Mouse (Mus musculus) liver, postnatal 0 days (tissue): Measurements from ENCODE around the gene Adipor2. TPM values are rescaled to one million over a fixed set of nuclear protein-coding genes. Genes with fewer than 3 reads are reported as not detected.

Experiments used
- ATAC-seq: fragments of 200-750 bp; cut with Nextera tagmentation; 2 replicates; pipeline ENCODE4 v1.8.0; 2017; ENCODE audit warnings: mild to moderate bottlenecking, moderate library complexity
- DNase-seq: peaks from one replicate; pipeline ENCODE4 v3.0.0-alpha.2; 2016
- H3K27ac ChIP-seq: fragments of 300-500 bp; sonication (generic); 2 replicates; pipeline ENCODE4 v1.5.1; 2014; ENCODE audit warnings: antibody characterized with exemption, moderate library complexity, mild to moderate bottlenecking, low read depth
- H3K27me3 ChIP-seq: fragments of 300-500 bp; sonication (generic); 2 replicates; pipeline ENCODE4 v1.6.1; 2014; ENCODE audit warnings: low read length, control low read depth, mixed read lengths; ENCODE audit not compliant: insufficient read depth
- H3K36me3 ChIP-seq: fragments of 300-500 bp; sonication (generic); replicated peaks from 2 replicates; pipeline ENCODE4 v1.6.1; 2014; ENCODE audit warnings: mild to moderate bottlenecking, control low read depth, low read length, moderate library complexity, mixed read lengths; ENCODE audit not compliant: insufficient read depth
- H3K4me1 ChIP-seq: fragments of 300-500 bp; sonication (generic); 2 replicates; pipeline ENCODE4 v1.6.1; 2014; ENCODE audit warnings: antibody characterized with exemption, mild to moderate bottlenecking, control low read depth; ENCODE audit not compliant: insufficient read depth
- H3K4me2 ChIP-seq: fragments of 300-500 bp; sonication (generic); 2 replicates; pipeline ENCODE4 v1.6.1; 2014; ENCODE audit warnings: low read depth, mild to moderate bottlenecking, low read length, moderate library complexity, mixed read lengths
- H3K4me3 ChIP-seq: fragments of 300-500 bp; sonication (generic); 2 replicates; pipeline ENCODE4 v1.5.1; 2014; ENCODE audit warnings: low read depth, low read length
- H3K9ac ChIP-seq: fragments of 300-500 bp; sonication (generic); replicated peaks from 2 replicates; pipeline ENCODE4 v1.6.1; 2014; ENCODE audit warnings: mild to moderate bottlenecking, moderate library complexity
- H3K9me3 ChIP-seq: fragments of 300-500 bp; sonication (generic); 2 replicates; pipeline ENCODE4 v1.6.1; 2016; ENCODE audit warnings: mild to moderate bottlenecking, control low read depth, low read length, mixed read lengths
- CTCF ChIP-seq: sonication (generic); IDR thresholded peaks from 2 replicates; pipeline ENCODE4 v1.5.1; 2016; ENCODE audit warnings: antibody characterized with exemption, low read depth
- EP300 ChIP-seq: IDR thresholded peaks from 2 replicates; pipeline ENCODE4 v1.6.1; 2016; ENCODE audit warnings: antibody characterized with exemption, low read depth, mild to moderate bottlenecking
- WGBS: fragments of 180-500 bp; shearing (Covaris S2); extraction: QIAGEN DNeasy Blood & Tissue Kit; methylation state at CpG from one replicate; pipeline ENCODE4 v1.1.7; 2014; ENCODE audit not compliant: insufficient replicate concordance; 5-methylcytosine and 5-hydroxymethylcytosine counted together
- polyA plus RNA-seq: library from polyadenylated mRNA; unstranded; fragments of >200 nt; fragmentation: Nextera tagmentation; extraction: Ambion mirVana; gene quantifications from 2 replicates; pipeline ENCODE4 v1.2.1, GENCODE M21; 2015

The Adipor2 gene
- polyA plus RNA-seq, 1 experiment from 2014 or later, result 58.6 TPM

DNA sequence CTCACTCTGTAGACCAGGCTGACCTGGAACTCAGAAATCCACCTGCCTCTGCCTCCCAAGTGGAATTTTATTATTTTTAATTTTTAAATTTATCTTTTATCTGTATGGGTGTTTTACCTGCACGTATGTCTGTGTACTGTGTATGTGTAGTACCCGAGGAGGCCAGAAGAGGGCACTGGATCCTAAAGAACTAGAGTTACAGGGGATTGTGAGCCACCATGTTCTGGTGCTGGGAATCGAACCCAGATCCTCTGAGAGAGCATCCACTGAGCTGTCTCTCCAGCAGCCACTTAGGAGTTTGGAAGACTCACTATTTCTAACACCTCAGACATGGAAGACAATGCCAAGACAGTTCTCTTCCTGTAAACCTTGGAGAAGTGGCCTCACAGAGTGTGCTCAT lies 11.1 kb upstream of the Adipor2 start:
- Histone ChIP-seq H3K4me1 (no peaks in the 10 kb centered on the region), H3K9ac (no peak overlapping the region), H3K27ac (no peak overlapping the region), H3K4me2 (no peak overlapping the region), H3K4me3 (no peak overlapping the region), H3K27me3 (no peaks in the 10 kb centered on the region), H3K9me3 (no peaks in the 10 kb centered on the region), H3K36me3 (no peaks in the 10 kb centered on the region)
- WGBS, result 67% methylated on average over 3 of the region's 3 CpGs
- TF ChIP-seq EP300 (no peak), CTCF (peak; percentile 54)
- DNase-seq (peak; percentile 53), ATAC-seq (no peak)

DNA sequence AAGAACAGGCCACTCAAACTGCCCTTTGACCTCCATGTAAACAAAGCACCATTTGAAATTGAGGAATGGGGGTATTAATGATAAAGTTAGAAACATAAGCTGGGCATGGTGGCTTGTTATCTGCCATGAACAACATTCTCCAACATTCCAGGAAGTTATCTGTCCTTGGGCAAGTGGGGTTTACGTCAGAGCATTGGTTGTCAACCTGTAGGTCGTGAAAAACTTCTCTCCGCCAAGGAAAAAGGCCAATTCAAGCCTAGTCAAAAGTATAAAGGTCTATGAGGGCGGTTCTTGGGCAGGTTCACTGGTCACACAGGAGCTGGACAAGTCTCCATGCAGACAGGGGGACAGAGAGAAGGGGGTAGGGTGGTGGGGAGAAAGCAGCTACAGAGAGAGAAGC lies 3.5 kb upstream of the Adipor2 start:
- Histone ChIP-seq H3K9ac (no peak overlapping the region), H3K4me1 (peaks cover 11% of the 10 kb centered on the region), H3K27me3 (no peaks in the 10 kb centered on the region), H3K9me3 (no peaks in the 10 kb centered on the region), H3K27ac (no peak overlapping the region; the same call in 1 of the 2 replicates), H3K36me3 (no peaks in the 10 kb centered on the region), H3K4me2 (no peak overlapping the region), H3K4me3 (no peak overlapping the region)
- no peak for TF ChIP-seq CTCF
- TF ChIP-seq EP300, result peak; percentile 9; the same call in 1 of the 2 replicates
- 47% methylated on average over 4 of the region's 4 CpGs for WGBS
- ATAC-seq (no peak), DNase-seq (no peak)

DNA sequence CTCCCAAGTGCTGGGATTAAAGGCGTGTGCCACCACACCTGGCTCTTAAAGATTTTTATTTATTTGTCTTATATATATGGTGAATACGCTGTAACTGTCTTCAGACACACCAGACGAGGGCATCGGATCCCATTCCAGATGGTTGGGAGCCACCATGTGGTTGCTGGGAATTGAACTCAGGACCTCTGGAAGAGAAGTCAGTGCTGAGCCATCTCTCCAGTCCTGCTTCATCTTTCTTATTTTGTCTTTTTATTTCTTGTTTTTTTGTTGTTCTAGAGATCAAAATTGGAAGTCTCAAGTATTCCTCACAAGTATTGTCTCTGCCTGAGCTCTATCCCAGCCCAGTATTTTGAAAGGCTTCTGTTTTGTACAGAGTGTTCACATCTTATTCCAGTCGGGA lies 2.9 kb upstream of the Adipor2 start:
- H3K27ac ChIP-seq, result no peak overlapping the region
- no peak for TF ChIP-seq CTCF
- no peak for TF ChIP-seq EP300
- no peak overlapping the region for H3K4me3 ChIP-seq
- H3K4me2 ChIP-seq, result no peak overlapping the region
- H3K4me1 ChIP-seq, result peaks cover 15% of the 10 kb centered on the region
- WGBS, result 84% methylated on average over 5 of the region's 5 CpGs
- DNase-seq (no peak), ATAC-seq (no peak)
- no peaks in the 10 kb centered on the region for H3K27me3 ChIP-seq
- H3K9ac ChIP-seq, result no peak overlapping the region
- no peaks in the 10 kb centered on the region for H3K9me3 ChIP-seq
- H3K36me3 ChIP-seq, result no peaks in the 10 kb centered on the region

DNA sequence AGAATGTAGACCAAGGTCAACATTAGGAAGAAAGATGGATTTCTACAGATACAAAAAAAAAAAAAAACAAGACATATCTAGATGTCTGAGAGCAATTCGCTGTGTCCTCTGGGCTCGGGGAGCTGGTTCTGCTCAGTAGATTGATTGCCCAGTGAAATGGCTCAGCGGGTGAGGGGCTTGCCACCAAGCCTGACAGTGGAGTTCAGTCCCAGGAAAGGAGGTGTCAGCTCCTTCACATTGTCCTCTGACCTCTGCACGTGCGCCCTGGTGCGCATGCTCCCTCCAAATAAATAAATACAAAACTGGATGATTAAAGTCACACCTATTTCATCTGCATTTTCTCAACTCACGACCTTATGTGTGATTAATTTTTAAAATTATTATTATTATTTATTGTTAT lies 1.9 kb upstream of the Adipor2 start:
- DNase-seq (no peak), ATAC-seq (no peak)
- no peak overlapping the region for H3K4me2 ChIP-seq
- no peak overlapping the region for H3K27ac ChIP-seq
- no peak overlapping the region for H3K9ac ChIP-seq
- H3K36me3 ChIP-seq, result no peaks in the 10 kb centered on the region
- H3K4me3 ChIP-seq, result no peak overlapping the region
- WGBS, result 82% methylated on average over 7 of the region's 7 CpGs
- TF ChIP-seq EP300 (no peak), CTCF (no peak)
- H3K4me1 ChIP-seq, result peaks cover 22% of the 10 kb centered on the region
- no peaks in the 10 kb centered on the region for H3K9me3 ChIP-seq
- no peaks in the 10 kb centered on the region for H3K27me3 ChIP-seq

DNA sequence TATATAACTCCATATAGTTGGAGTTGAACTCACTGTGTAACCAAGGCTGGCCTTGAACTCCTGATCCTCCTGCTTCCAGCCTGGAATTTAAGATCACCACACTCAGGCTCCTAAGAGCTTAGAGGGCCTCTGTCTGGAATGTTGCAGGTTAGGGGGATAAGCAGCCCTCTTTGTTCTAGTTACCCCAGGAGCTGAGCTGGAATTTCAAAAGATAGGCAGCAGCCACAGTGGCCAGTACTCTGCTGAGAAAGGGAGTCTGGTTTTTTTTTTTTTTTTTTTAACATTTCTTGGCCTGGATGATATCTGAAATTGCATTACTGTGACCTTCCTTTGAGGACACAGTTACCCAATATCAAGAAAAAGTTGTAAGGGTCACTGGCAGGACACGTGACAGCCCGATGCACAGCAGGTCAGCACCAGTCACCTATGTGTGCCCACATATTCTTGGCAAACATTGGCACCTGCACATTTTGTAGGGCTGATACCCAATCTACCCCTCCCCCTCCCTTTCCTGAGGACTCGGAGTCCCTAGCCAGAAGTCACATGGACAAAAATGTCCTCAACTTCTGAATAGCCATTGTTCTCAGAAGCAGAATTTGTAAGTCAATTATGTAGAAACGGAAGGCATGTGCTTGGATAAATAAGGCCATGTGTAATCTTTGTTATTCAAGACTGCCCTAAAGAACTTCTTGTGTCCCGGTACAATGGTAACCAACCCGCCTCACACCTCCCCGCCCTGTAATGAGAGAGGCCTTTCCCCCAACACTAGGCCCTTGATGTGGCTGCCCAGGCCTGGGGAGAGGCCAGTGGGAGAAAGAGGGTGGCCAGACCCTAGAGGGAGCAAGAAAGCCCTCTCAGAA lies 1.1 kb upstream of the Adipor2 start:
- TF ChIP-seq EP300 (peak; percentile 66; the same call in 1 of the 2 replicates), CTCF (no peak)
- Histone ChIP-seq H3K9me3 (no peaks in the 10 kb centered on the region), H3K27ac (peak overlapping the region; percentile 44; the same call in 1 of the 2 replicates), H3K4me1 (peaks cover 30% of the 10 kb centered on the region), H3K27me3 (no peaks in the 10 kb centered on the region), H3K36me3 (0 out of 2 replicates have a peak, but pooled peaks cover 2% of the 10 kb centered on the region), H3K9ac (no peak overlapping the region), H3K4me3 (no peak overlapping the region), H3K4me2 (no peak overlapping the region)
- no peak for DNase-seq
- 65% methylated on average over 7 of the region's 7 CpGs for WGBS
- peak; percentile 28 for ATAC-seq

DNA sequence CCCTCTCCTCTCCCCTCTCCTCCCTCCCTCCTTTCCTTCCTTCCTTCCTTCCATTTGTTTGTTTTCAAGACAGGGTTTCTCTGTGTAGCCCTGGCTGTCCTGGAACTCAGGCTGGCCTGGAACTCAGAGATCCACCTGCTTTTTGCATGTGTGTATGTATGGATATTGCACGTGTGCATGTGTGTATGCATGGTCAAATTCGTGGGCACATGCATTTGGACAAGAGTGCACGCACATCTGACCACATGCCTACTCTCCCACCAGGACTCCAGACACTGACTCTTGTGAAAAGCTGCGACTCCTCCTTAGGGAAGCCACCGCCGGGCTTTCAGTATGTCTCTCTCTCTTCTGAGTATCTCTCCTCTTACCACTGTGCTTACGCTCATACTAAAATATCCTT lies 317 bp upstream of the Adipor2 start:
- no peak overlapping the region for H3K27ac ChIP-seq
- H3K4me1 ChIP-seq, result peaks cover 31% of the 10 kb centered on the region
- H3K9me3 ChIP-seq, result no peaks in the 10 kb centered on the region
- WGBS, result 64% methylated on average over 7 of the region's 7 CpGs
- 0 out of 2 replicates have a peak, but pooled peaks cover 2% of the 10 kb centered on the region for H3K36me3 ChIP-seq
- H3K4me2 ChIP-seq, result no peak overlapping the region
- no peak overlapping the region for H3K4me3 ChIP-seq
- ATAC-seq, result no peak
- H3K27me3 ChIP-seq, result no peaks in the 10 kb centered on the region
- H3K9ac ChIP-seq, result no peak overlapping the region
- DNase-seq, result no peak
- no peak for TF ChIP-seq EP300
- no peak for TF ChIP-seq CTCF
